Mouse (Mus musculus) kidney, adult 10 weeks (tissue): Measurements from ENCODE around the gene Fam207a. TPM values are rescaled to one million over a fixed set of nuclear protein-coding genes. Genes with fewer than 3 reads are reported as not detected.

Source experiments
- polyA plus RNA-seq: library from polyadenylated mRNA; stranded (reverse); fragments of 350-450 nt; fragmentation: Illumina TruSeq; extraction: RNeasy Lipid Tissue Mini Kit (QIAGEN cat#74804); gene quantifications from one replicate; pipeline ENCODE4 v1.2.3, GENCODE M21; 2014; ENCODE audit warnings: low read depth, low replicate concordance

Gene Fam207a
- 1.1 TPM for polyA plus RNA-seq

DNA sequence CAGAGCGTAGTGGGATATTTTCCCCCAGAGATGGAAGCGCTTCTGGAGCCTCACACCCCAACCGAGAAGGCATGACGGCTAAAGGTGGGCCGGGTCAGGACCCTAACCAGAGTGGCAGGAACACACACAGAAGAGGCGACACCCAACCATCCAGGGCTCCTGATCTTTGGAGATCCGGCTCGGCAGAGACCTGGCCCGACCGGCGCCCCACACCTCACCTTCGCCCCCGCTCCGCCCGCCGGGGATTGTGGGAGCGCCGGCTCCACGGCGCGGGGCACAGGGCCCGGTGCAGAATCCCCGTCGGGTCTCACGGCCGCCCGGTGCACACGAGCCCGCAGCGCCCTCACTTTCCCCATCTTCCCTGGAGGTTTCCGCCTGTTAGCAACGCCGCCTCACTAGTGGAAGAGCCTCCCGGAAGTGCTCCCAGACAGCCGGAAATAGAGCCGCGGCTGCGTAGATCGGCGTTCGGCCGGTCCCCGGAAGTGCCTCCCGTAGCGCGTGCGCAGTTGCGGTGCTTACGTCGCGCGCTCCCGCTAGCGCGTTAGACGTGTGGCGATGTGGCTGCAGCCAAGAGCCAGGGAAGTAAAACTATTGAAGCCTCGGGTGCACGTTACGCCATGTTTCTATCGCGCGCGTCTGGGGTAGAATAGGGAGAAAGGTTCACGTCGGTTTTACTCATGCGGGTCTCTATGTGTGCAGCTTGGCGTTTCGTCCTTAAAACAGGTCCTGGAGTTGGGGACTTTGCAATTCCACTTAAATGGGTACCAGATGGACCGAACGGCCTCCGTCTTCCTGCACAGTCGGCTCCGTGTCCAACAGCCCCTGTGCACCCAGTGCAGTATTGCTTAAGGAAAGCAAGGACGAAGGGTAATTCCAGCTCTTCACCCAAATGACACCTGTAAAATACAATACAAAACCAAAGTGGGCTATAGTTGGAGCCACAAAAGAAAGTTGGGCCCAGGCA, at the start of gene Fam207a:
Gene Fam207a, minus strand, starts transcription at position 401 of the 964 bp plus-strand sequence.

DNA sequence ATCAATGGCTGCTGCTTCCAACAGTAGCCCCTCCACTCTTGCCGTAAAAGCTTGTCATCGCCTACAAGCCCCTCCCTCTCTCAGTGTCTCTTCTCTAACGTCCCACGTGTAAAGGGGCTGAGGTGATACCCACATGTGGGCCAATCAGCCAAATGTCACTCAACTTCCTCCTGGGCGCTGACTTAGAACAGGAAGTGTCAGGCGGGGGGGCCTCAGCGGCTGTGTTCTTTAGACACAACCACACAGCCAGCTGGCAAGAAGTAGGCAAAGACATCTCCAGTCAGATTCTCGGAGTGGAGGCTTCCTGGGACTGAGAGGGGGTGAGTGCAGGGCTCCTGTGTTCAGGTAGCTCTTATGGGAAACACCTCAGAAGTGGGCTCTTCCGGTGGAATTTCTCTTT, 14.6 kb upstream of the Fam207a start, which contains the start of gene Itgb2:
Gene Itgb2, plus strand, starts transcription at position 113 of the 400 bp plus-strand sequence.

Other genes with a start within 250 kb of the Fam207a start
- 4.1 TPM for gene Adarb1, start 97.5 kb downstream of the Fam207a start, polyA plus RNA-seq
- 0.28 TPM for gene Itgb2, start 14.5 kb upstream of the Fam207a start, polyA plus RNA-seq
- 229 TPM for gene Pttg1ip, start 65.9 kb upstream of the Fam207a start, polyA plus RNA-seq
- 77.9 TPM for gene Sumo3, start 90.3 kb upstream of the Fam207a start, polyA plus RNA-seq
- not detected for gene Gm49325, start 90.4 kb upstream of the Fam207a start, polyA plus RNA-seq
- 6.5 TPM for gene Ube2g2, start 106.5 kb upstream of the Fam207a start, polyA plus RNA-seq
- gene Tspear, start 170.8 kb upstream of the Fam207a start, polyA plus RNA-seq, result not detected
- gene Gm19402, start 175.0 kb upstream of the Fam207a start, polyA plus RNA-seq, result not detected
- gene Gm9508, start 181.4 kb upstream of the Fam207a start, polyA plus RNA-seq, result not detected
- gene Gm10272, start 190.8 kb upstream of the Fam207a start, polyA plus RNA-seq, result not detected
- gene Gm10024, start 195.7 kb upstream of the Fam207a start, polyA plus RNA-seq, result not detected
- not detected for gene Gm10142, start 200.0 kb upstream of the Fam207a start, polyA plus RNA-seq
- not detected for gene Krtap12-1, start 204.8 kb upstream of the Fam207a start, polyA plus RNA-seq
- not detected for gene Gm10100, start 210.7 kb upstream of the Fam207a start, polyA plus RNA-seq
- gene Gm18596, start 226.9 kb upstream of the Fam207a start, polyA plus RNA-seq, result not detected
- not detected for gene Gm9736, start 235.6 kb upstream of the Fam207a start, polyA plus RNA-seq
- not detected for gene Gm3233, start 243.9 kb upstream of the Fam207a start, polyA plus RNA-seq